Mouse (Mus musculus): ENCODE results near the gene Smim24. TPM values are rescaled to one million over a fixed set of nuclear protein-coding genes. Genes with fewer than 3 reads are reported as not detected.

Gene Smim24
- total and polyA plus RNA-seq, 2 experiments from 2014 or later, result 3.3 to 6.6 TPM

DNA sequence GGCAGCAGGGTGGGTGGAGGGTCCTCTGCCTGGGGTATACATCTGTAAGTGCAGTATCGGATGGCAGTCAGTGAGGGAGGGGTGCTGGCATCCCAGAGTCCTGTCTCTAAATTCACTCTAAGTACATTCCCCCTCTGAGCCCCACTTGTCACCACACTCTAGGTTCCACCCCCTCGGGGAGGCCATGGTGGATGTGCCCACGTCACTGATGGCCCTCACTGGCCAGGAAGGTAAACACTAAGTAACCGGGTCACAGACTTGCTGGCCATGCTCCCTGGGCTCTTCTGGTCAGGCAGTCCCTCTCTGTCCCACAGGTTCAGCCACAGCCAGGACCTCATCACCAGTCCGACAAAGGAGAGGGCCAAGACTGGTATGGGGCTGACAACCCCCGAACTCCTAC is 29.3 kb downstream of the Smim24 start:
- TF ChIP-seq CTCF (IDR thresholded peaks at IDR 0.05; ENCODE audit: low read depth) (no peak), EP300 (IDR thresholded peaks at IDR 0.05; ENCODE audit: low read depth) (no peak)
- H3K4me1 ChIP-seq (ENCODE audit: control insufficient read depth, insufficient read depth), result peaks cover 47% of the 10 kb centered on the region

DNA sequence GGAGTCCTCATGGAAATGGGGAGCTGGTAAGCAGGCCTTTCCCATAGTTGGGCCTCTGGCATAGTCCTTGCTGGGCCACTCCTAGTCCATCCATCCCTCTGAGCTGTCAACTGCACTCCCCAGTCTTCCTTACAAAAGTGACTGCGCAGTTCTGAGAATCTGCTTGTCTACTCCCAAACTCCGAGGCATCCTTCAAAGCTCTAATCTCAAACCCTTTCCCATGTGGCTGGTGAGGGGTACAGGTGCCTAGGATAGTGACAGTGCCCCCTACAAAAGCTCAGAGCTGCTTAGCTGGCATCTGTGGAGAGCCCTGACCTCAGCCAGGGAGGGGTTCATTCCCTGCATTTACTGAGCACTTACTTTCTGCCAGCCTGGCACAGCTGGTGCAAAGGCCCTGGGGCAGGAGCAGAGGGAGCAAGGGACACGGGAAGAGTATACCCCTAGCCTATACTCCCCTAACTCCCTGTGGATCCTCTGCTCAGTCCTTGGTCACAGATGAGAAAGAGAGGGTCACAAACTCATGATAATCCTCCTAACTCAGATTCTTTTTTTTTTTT is 29.9 kb downstream of the Smim24 start:
- Histone ChIP-seq H3K36me3 (replicated peaks; ENCODE audit: control insufficient read depth, insufficient read depth, low read length) (peaks cover 17% of the 10 kb centered on the region), H3K4me3 (ENCODE audit: low read depth, low read length) (no peak overlapping the region), H3K27me3 (ENCODE audit: control insufficient read depth, insufficient read depth, low read length) (no peaks in the 10 kb centered on the region), H3K9me3 (replicated peaks; ENCODE audit: control insufficient read depth, low read length) (no peaks in the 10 kb centered on the region), H3K4me1 (ENCODE audit: control insufficient read depth, insufficient read depth) (peaks cover 43% of the 10 kb centered on the region), H3K4me2 (ENCODE audit: low read depth, low read length) (no peak overlapping the region), H3K9ac (replicated peaks; ENCODE audit: low read depth, low read length) (no peak overlapping the region), H3K27ac (ENCODE audit: low read depth) (no peak overlapping the region)
- DNase-seq (ENCODE audit: low spot score), result no peak
- TF ChIP-seq EP300 (IDR thresholded peaks at IDR 0.05; ENCODE audit: low read depth) (no peak), CTCF (IDR thresholded peaks at IDR 0.05; ENCODE audit: low read depth) (no peak)
- 80% methylated on average over 3 of the region's 3 CpGs for WGBS
- no peak for ATAC-seq (ENCODE audit: insufficient read depth, low read depth)

More for the DNA sequence above, 29.3 kb downstream of the Smim24 start:
- DNase-seq (ENCODE audit: low spot score) (no peak), ATAC-seq (ENCODE audit: insufficient read depth, low read depth) (no peak)
- no peak overlapping the region for H3K4me2 ChIP-seq (ENCODE audit: low read depth, low read length)
- WGBS, result 78% methylated on average over 6 of the region's 6 CpGs
- no peak overlapping the region for H3K27ac ChIP-seq (ENCODE audit: low read depth)
- H3K36me3 ChIP-seq (replicated peaks; ENCODE audit: control insufficient read depth, insufficient read depth, low read length), result peaks cover 17% of the 10 kb centered on the region
- no peaks in the 10 kb centered on the region for H3K9me3 ChIP-seq (replicated peaks; ENCODE audit: control insufficient read depth, low read length)
- H3K4me3 ChIP-seq (ENCODE audit: low read depth, low read length), result no peak overlapping the region
- no peaks in the 10 kb centered on the region for H3K27me3 ChIP-seq (ENCODE audit: control insufficient read depth, insufficient read depth, low read length)
- no peak overlapping the region for H3K9ac ChIP-seq (replicated peaks; ENCODE audit: low read depth, low read length)

DNA sequence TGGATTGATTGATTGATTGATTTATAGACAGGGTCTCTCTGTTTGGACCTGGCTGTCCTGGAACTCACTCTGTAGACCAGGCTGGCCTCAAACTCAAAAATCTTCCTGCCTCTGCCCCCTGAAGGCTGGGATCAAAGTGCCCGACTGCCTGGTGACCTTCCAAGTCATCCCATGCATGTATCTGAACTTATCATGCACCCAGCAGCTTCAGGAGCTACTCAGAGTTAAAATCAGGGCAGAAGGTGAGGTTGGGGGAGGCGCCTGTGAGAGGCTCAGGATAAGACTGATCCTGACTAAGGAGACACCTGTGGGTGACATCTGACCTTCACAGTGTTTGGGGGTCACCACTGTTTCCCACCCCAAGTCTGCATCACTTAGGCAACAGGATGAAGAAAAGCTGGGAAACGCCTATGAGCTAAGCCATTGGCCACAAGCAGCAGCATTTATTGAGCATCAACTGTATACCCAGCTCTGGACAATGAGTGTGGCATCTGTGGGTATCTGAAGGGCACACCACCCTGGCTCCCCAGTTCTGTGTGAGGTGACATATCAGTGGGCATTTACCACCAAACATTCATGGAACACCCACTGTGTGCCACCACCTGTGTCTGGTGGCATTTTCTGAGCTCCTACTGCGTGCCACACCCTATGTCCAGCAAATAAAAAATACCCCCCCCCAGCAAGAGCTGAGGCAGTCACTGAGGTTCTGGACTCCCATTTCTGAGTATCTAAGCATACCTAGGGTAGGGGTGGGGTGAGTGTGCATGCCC is 30.8 kb downstream of the Smim24 start:
- Histone ChIP-seq H3K9me3 (replicated peaks; ENCODE audit: control insufficient read depth, low read length) (no peaks in the 10 kb centered on the region), H3K27me3 (ENCODE audit: control insufficient read depth, insufficient read depth, low read length) (no peaks in the 10 kb centered on the region), H3K9ac (replicated peaks; ENCODE audit: low read depth, low read length) (no peak overlapping the region), H3K4me3 (ENCODE audit: low read depth, low read length) (no peak overlapping the region), H3K36me3 (replicated peaks; ENCODE audit: control insufficient read depth, insufficient read depth, low read length) (peaks cover 17% of the 10 kb centered on the region), H3K4me2 (ENCODE audit: low read depth, low read length) (peak overlapping the region; percentile 95; the same call in 1 of the 2 replicates), H3K4me1 (ENCODE audit: control insufficient read depth, insufficient read depth) (peaks cover 34% of the 10 kb centered on the region), H3K27ac (ENCODE audit: low read depth) (peak overlapping the region; percentile 83; the same call in 1 of the 2 replicates)
- no peak for DNase-seq (ENCODE audit: low spot score)
- TF ChIP-seq CTCF (IDR thresholded peaks at IDR 0.05; ENCODE audit: low read depth) (no peak), EP300 (IDR thresholded peaks at IDR 0.05; ENCODE audit: low read depth) (no peak)
- ATAC-seq (ENCODE audit: insufficient read depth, low read depth), result no peak
- WGBS, result 78% methylated on average over 4 of the region's 4 CpGs

DNA sequence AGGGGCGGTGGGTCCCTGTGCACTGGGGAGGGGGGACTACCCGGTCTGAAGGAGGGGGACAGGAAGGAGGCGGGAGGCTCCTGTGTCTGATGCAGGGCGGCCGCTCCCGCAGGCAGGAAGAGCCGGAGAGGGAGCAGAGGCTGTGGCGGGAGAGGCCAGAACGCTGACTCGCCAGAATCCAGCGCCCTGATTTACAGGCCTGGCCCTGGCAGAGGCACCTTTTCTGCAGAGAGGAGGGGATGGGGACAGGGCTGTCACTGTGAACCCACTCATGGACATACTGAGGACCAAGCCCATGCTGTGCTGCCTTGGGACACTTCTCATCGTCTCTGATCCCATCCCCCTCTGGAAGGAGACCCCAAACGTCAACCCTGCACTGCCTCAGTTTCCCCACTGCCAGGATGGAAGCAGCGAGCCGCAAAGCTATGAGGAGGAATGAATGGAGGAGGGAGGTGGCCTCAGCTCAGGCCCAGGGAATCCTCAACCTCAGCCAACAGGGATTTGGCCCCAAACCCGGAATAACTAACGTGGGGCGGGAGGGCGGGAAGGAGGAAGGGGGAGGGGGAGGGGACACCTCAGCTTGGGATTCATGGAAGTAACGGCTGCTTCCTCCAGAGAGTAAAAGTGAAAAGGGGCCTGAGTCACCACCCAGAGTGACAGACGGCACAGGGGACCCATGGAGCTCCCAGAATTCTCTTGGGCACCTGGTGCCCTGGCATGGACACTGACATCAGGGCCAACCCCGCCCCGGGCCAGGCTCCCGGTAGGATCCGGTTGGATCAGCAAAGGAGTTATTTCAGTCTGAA is 31.6 kb downstream of the Smim24 start:
- ATAC-seq (ENCODE audit: insufficient read depth, low read depth) (peak; percentile 21), DNase-seq (ENCODE audit: low spot score) (no peak)
- 13% methylated on average over 25 of the region's 25 CpGs for WGBS
- Histone ChIP-seq H3K4me2 (ENCODE audit: low read depth, low read length) (peak overlapping the region; percentile 95), H3K36me3 (replicated peaks; ENCODE audit: control insufficient read depth, insufficient read depth, low read length) (peaks cover 13% of the 10 kb centered on the region), H3K9me3 (replicated peaks; ENCODE audit: control insufficient read depth, low read length) (no peaks in the 10 kb centered on the region), H3K27ac (ENCODE audit: low read depth) (peak overlapping the region; percentile 83), H3K27me3 (ENCODE audit: control insufficient read depth, insufficient read depth, low read length) (no peaks in the 10 kb centered on the region), H3K4me1 (ENCODE audit: control insufficient read depth, insufficient read depth) (peaks cover 31% of the 10 kb centered on the region), H3K4me3 (ENCODE audit: low read depth, low read length) (peak overlapping the region; percentile 80), H3K9ac (replicated peaks; ENCODE audit: low read depth, low read length) (peak overlapping the region; percentile 69)
- TF ChIP-seq EP300 (IDR thresholded peaks at IDR 0.05; ENCODE audit: low read depth), result no peak
- TF ChIP-seq CTCF (IDR thresholded peaks at IDR 0.05; ENCODE audit: low read depth), result no peak

DNA sequence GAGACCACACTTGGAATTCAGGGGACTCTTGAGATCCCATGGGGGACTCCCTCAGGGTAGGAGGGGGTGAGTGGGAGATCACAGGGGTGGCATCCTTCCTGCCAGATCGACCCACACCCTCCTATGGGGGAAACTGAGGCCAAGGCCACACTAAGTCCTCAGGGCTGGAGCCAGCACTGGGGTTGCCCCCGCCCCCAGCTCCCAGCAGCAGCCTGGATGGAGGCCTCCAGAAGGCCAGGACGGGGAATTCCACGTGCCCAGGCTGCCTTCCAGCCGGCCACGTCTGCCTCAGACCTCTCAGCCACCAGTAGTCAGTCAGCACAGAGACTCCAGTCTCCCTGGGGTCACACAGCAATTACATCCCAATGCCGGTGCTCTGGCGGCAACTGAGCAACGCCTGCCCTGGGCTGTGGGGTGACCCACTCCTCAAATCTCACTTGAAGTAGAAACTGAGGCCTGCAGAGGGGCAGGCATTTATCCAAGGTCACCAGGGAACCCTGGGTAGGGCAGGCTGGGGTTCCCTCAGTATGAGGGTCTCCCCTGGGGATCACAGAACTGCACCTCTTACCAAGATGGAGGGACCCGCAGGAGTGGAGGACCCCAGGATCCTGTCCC is 32.5 kb downstream of the Smim24 start:
- Histone ChIP-seq H3K4me3 (ENCODE audit: low read depth, low read length) (peak overlapping the region; percentile 80), H3K27ac (ENCODE audit: low read depth) (peak overlapping the region; percentile 83), H3K36me3 (replicated peaks; ENCODE audit: control insufficient read depth, insufficient read depth, low read length) (peaks cover 6% of the 10 kb centered on the region), H3K9ac (replicated peaks; ENCODE audit: low read depth, low read length) (peak overlapping the region; percentile 69), H3K4me2 (ENCODE audit: low read depth, low read length) (peak overlapping the region; percentile 95), H3K9me3 (replicated peaks; ENCODE audit: control insufficient read depth, low read length) (no peaks in the 10 kb centered on the region), H3K4me1 (ENCODE audit: control insufficient read depth, insufficient read depth) (peaks cover 31% of the 10 kb centered on the region), H3K27me3 (ENCODE audit: control insufficient read depth, insufficient read depth, low read length) (no peaks in the 10 kb centered on the region)
- TF ChIP-seq EP300 (IDR thresholded peaks at IDR 0.05; ENCODE audit: low read depth), result no peak
- TF ChIP-seq CTCF (IDR thresholded peaks at IDR 0.05; ENCODE audit: low read depth), result no peak
- DNase-seq (ENCODE audit: low spot score) (no peak), ATAC-seq (ENCODE audit: insufficient read depth, low read depth) (no peak)
- WGBS, result 32% methylated on average over 10 of the region's 10 CpGs

Data from heart, postnatal 0 days (tissue).